Mouse (Mus musculus): ENCODE data around the gene Rapgef3.
A peak's percentile ranks its signal among the peaks of the same experiment; 100 is the strongest.

The Rapgef3 gene

GRCm38 (mm10) chr15:97793386-97794153 is 25.8 kb upstream of the Rapgef3 start:
- no peak for DNase-seq (ENCODE audit: low spot score in 2 of 2)

DNA sequence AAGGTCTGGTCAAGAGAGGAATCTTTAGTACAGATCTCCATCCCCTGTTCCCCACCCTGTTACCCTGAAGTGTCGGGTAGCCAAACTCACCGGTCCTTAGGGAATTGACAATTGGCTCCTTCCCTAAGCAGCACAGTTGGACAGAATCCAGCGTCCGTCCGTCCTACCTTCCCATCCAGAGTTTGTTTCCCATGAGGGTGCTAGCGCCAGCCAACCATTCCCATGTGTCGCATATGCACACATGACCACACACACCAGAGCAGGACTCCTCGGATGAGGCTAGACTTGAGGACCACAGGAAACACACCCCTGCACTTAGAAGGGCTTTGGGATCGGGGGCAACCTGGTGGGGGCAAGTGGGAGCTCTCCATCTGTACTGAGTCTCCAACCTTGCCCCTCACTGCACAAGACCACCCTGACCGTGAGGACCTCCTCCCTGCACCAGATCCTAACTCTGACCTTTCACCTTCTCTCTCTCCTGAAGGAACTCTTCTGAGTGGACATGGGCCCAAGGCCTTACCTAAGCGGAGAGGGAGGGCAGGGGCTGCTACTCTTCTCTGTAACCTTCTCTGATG is 23.4 kb upstream of the Rapgef3 start:
- DNase-seq (ENCODE audit: low spot score in 2 of 2), result no peak

DNA sequence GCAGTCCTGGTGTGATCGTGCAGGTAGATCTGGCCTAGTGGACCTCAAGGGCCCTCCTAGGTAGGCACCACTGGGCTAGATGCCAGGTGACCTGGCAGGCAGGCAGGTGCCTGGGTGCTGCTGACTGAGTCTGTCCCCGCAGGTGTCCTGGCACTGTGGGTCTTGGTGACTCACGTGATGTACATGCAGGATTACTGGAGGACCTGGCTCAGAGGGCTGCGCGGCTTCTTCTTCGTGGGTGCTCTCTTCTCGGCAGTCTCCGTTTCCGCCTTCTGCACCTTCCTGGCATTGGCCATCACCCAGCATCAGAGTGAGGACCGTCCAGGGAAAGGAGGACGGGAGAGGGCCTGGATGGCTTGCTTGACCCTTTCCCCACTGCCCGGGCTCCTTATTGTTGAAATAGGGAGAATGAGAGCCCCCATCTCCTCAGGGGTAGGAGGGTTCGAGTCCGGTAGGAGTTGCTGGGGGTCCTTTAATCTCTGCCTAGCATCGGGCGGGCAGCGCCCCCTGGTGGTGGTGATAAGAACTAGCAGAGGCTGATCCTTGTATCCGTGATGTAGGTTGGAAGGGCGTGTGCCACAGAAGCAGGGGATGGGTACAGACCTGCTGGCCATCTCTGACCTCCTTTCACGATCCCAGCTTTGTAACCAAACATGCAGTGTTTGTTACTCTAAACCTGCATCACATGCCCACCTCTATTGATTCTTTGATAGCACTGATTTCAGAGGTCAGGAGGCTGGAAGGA is 22.2 kb upstream of the Rapgef3 start:
- peak in 1 of 2 experiments; percentile 54 for DNase-seq (ENCODE audit: low spot score in 2 of 2)

DNA sequence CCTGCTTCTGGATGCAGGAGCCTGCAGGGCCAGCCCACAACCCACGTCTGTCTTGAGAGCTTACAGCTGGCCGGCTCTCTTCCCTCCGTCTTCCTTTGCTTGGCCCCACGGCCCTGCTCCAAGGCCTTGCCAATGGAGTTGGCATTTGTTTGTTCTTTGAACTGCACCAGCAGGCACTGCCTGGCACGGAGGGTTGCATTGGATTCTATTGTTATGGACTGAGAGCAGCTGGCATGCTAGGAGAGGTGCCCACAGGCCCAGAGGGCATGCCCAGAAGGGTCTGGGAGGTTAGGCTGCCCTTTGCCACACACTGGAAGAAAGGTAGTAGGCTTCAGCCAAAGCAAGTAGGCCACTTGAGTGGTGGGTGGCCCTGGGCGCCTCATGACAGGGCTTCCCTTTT is 21.0 kb upstream of the Rapgef3 start:
- DNase-seq (ENCODE audit: low spot score in 2 of 2), result no peak

DNA sequence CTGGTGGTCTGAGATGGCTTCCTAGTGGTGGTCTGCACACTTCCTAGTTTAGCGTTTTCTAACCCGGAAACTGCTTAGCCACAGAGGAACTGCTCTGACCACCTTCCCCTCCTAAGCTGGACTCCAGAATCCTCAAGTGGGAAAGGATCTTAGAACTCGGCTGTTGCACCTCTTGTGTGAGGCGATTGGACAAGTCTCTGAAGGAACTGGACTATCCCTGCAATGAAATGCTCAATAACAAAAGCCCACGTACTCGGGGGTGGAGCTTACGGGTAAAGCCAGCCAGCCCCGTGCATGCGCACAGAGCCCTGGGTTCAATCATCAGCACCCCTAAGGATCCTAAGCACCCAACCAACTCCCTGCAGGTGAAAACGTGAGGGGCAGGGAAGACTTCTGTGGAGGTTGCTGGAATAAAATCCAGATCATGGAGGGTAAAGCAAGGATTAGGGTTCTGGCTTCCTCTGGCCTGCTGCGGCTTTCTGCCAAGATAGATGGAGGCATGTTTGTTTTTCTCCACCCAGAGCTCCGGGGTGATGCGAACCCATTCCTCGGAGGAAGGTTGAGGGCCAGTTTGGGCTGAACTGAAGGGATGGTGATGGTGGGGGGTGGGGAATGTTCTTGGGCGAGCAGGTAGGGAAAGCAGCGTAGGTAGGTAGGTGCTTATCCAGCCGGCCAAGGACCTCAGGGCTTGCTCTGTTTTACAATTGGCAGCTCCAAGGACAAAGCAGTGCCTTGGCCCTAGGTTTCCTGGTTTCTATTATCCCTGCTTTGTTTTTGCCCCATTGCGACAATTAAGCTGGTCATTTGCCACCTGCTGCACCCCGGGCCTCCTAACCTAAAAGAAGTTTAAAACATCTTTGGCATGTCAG is 20.3 kb upstream of the Rapgef3 start:
- no peak for DNase-seq (ENCODE audit: low spot score in 2 of 2)

DNA sequence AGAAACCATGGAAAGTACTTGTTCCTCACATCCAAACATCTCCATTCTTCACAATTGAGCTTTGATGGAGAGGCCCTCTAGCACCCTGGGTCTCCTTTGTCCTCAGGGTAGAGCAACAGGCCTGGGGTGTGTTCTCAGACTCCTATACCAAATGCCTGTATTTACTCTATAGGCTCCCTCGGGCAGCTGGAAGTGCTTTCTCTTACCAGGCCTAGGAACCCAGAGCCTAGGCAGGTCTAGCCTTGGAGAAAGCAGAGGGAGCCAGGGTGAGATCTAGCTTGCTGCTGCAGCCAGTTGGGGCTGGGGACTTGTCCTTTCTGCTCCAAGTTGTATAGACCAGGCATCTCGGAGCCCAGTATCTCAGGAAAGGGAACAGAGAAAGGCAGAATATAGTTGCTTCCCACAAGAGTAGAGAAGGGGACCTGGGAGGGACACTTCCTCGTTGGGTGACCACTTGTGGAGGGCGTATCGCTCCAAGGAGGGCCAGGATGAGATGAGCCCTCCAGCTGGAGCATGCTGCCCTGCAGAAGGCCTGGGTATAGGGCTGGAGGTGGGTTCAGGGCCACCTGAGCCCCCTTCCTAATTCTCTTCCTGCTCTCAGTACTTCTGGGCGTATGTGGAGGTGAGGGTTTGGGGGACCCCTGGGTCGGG is 19.5 kb upstream of the Rapgef3 start:
- no peak for DNase-seq (ENCODE audit: low spot score in 2 of 2)

DNA sequence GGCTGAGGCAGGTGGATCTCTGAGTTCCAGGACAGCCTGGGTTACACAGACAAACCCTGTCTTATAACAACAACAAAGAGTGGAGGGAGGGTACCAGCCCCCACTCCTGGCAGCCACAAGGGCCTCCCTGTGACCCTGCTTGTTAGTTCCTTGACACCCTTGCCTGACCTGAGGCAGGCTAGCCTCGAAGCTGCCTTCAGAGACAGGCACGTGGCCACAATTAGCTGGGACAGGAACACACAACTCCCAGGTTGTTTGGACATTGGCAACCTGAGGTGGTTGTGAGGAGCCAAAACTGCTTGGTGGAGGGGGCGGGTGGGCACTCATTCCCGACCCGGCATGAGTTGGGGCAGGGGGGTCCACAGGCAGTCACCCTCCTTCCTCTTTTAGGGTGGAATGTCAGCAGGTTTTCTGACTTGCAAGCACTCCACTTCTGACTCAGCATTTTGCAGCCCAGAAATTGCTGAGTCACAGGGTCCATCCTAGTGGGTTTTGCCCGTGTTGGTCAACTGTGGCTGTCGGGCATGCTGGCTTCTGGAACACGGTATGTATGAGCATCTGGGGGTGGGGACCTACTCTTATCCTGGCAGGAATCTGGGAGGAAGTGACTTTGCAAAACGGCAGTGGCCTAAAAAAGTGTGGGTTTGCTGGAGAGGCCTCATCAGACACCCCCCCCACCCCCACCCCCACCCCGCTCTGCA is 18.8 kb upstream of the Rapgef3 start:
- DNase-seq (ENCODE audit: low spot score in 2 of 2), result no peak

- no peak for DNase-seq (ENCODE audit: low spot score in 2 of 2)
These were observed 18.1 kb upstream of the Rapgef3 start for GRCm38 (mm10) chr15:97785731-97786411.

DNA sequence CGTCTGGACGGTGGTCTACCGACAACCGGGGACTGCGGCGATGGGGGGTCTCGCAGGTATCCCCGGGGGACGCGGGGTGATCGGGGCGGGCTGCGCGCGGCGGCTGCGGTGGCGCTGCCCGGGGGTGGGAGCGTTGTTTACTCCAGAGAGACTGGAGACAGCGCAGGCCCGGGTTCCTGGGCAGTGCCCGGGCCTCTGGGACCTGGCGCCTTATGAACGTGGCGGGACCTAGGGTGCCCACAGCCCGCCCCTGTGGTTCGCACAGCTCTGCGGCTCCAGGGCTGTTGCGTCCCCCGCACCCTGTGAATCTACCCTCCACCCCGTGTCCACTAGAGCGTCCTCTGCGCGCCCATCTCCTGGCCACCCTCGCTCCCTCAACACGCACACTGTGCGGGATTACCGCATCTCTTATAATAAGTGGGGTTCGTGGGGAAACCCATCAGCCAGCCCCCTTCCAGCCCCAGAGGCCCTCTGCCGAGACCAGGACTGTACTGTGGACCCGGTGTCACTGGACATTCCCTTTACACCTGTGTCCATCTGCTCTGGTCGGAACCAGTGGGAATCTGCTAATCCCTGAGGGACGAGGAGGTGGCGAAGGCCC is 16.9 kb upstream of the Rapgef3 start:
- no peak for DNase-seq (ENCODE audit: low spot score in 2 of 2)

DNA sequence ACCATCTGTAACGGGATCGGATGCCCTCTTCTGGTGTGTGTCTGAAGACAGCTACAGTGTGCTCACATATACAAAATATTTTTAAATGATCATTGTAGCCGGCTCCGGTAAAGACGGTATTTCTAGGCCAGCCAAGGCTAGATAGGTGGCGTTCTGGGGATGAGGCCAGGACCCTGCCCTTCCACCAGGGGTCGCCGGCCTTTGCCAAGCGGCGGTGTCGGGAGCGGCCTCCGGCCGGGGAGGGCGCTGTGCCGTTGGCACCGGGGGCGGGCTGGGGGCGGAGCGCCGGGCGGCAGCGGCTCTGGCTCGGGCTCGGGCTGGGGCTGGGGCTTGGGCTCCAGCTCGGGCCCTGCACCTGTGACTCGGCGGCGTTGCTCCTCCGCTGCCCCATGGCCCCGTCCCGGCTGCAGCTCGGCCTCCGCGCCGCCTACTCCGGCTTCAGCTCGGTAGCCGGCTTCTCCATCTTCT is 16.4 kb upstream of the Rapgef3 start:
- peak; percentile 81 to 90 for DNase-seq (ENCODE audit: low spot score in 2 of 2)

GRCm38 (mm10) chr15:97782749-97783105 is 15.0 kb upstream of the Rapgef3 start:
- DNase-seq (ENCODE audit: low spot score in 2 of 2), result peak; percentile 75 to 80

- no peak for DNase-seq (ENCODE audit: low spot score in 2 of 2)
These were observed 14.4 kb upstream of the Rapgef3 start for GRCm38 (mm10) chr15:97781961-97782748.

DNA sequence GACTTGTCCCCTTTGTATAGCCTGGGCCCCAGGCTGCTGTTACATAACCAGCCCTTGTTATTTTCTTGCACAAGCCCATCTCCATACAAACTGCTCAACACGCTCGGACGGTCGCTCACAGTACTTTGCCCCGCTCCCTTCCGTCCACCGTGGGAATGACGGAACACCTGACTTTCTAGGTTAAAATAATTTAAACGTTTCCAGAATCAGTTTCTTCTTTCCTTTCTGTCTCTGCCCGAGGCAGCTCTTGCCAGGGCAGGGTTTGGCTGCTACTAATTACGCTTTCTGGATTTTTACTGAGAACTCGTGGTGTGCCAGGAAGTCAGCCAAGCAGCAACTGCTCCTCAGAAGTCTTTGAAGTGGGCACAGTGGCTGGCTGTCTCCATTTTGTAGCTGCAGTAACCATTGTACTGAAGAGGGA is 12.8 kb upstream of the Rapgef3 start:
- DNase-seq (ENCODE audit: low spot score in 2 of 2), result no peak

DNA sequence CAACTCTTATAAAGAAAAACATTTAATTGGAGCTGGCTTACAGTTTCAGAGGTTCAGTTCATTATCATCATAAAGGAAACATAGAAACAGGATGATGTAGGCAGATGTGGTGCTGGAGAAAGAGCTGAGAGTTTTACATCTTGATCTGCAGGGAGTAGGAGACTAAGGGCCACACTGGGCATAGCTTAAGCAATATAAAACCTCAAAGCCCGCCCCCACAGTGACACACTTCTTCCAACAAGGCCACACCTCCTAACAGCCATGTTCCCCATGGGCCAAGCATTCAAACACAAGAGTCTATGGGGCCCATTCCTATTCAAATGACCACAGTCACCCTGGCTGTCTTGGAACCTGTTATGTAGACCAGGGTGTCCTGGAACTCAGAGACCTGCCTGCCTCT is 11.8 kb upstream of the Rapgef3 start:
- no peak for DNase-seq (ENCODE audit: low spot score in 2 of 2)

GRCm38 (mm10) chr15:97778311-97779098 is 10.7 kb upstream of the Rapgef3 start, which contains the start of gene Slc48a1:
Gene Slc48a1 (plus strand): TSS chr15:97778520.
- DNase-seq (ENCODE audit: low spot score in 2 of 2), result no peak

GRCm38 (mm10) chr15:97776919-97777318 is 9.1 kb upstream of the Rapgef3 start:
- DNase-seq (ENCODE audit: low spot score in 2 of 2), result no peak

GRCm38 (mm10) chr15:97776514-97776913 is 8.7 kb upstream of the Rapgef3 start:
- peak; percentile 60 to 77 for DNase-seq (ENCODE audit: low spot score in 2 of 2)

- no peak for DNase-seq (ENCODE audit: low spot score in 2 of 2)
These were observed 6.2 kb upstream of the Rapgef3 start for GRCm38 (mm10) chr15:97773961-97774370.
